Comparison of ENCODE assay signal across 14 mouse cellular contexts in the genomic region with DNA sequence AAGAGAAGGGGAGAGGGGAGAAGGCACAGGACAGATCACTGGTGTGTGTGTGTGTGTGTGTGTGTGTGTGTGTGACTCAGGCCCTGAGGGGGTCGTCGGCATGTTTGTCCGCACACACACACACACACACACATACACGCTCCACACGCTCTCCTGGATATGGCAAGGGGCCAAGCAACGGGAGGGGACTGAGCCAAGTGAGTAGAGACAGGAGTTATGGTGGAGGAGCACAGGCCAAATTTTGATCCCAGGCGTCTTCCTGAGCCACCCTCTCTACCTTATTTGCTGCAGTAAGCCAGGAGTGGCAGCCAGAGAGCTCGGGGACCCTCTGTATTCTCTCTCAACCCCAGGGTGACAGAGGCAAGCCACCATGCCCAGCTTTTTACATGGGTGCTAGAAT. TPM values are rescaled to one million over a fixed set of nuclear protein-coding genes. Genes with fewer than 3 reads are reported as not detected.
A peak's percentile ranks its signal among the peaks of the same experiment; 100 is the strongest.
DNase-seq lines count a peak whose midpoint lies in the region; ATAC-seq and TF ChIP-seq lines count a peak whose summit lies in the region.
"Had no signal": no experiment of that assay in that cellular context is flagged by ENCODE, and none has a peak within 500 bp of the region (broad histone marks: within the 10 kb centered on the region; RNA-seq: fewer than 3 reads in every experiment).

No protein-coding gene starts in this region.

- H3K36me3 ChIP-seq in heart, embryonic 11.5 days (ENCODE audit: control insufficient read depth, insufficient read depth, low read length): no peaks in the 10 kb centered on the region
- H3K36me3 ChIP-seq in midbrain, postnatal 0 days (ENCODE audit: insufficient read depth, low read length): no peaks in the 10 kb centered on the region
- H3K36me3 ChIP-seq in midbrain, embryonic 15.5 days (replicated peaks): no peaks in the 10 kb centered on the region
- H3K36me3 ChIP-seq in stomach, embryonic 16.5 days (ENCODE audit: control insufficient read depth, insufficient read depth, low read length): no peaks in the 10 kb centered on the region
- H3K36me3 ChIP-seq: neural tube, embryonic 13.5 days had no signal

- no peak overlapping the region for H3K9ac ChIP-seq in heart, embryonic 11.5 days (ENCODE audit: low read depth, low read length)
- H3K9ac ChIP-seq in midbrain, postnatal 0 days (replicated peaks; ENCODE audit: low read length, poor library complexity, severe bottlenecking): no peak overlapping the region
- H3K9ac ChIP-seq in midbrain, embryonic 15.5 days: no peak overlapping the region
- no peak overlapping the region for H3K9ac ChIP-seq in stomach, embryonic 16.5 days (ENCODE audit: low read length)
- H3K9ac ChIP-seq: neural tube, embryonic 13.5 days had no signal

- peak; percentile 71 to 72 for DNase-seq in heart, adult 18-20 months
- DNase-seq in midbrain, postnatal 0 days (ENCODE audit: low spot score): peak; percentile 26
- peak; percentile 55 to 60 for DNase-seq in heart, postnatal 36 days
- DNase-seq in spleen, postnatal 4 days (ENCODE audit: low spot score in 2 of 2): no peak
- no peak for DNase-seq in spleen, adult 12 weeks (ENCODE audit: low spot score)
- DNase-seq: layer of hippocampus, adult 9-11 months; right cerebral cortex, postnatal 4 days; thymus, postnatal 25 days had no signal

- H3K27me3 ChIP-seq in heart, embryonic 11.5 days (ENCODE audit: control insufficient read depth, insufficient read depth, low read length): no peaks in the 10 kb centered on the region
- no peaks in the 10 kb centered on the region for H3K27me3 ChIP-seq in midbrain, postnatal 0 days (ENCODE audit: insufficient read depth, low read length)
- H3K27me3 ChIP-seq in midbrain, embryonic 15.5 days (replicated peaks): no peaks in the 10 kb centered on the region
- H3K27me3 ChIP-seq in stomach, embryonic 16.5 days (ENCODE audit: control insufficient read depth, insufficient read depth, low read length): no peaks in the 10 kb centered on the region
- H3K27me3 ChIP-seq: neural tube, embryonic 13.5 days had no signal

- no peaks in the 10 kb centered on the region for H3K9me3 ChIP-seq in heart, embryonic 11.5 days (replicated peaks; ENCODE audit: control insufficient read depth, low read length)
- H3K9me3 ChIP-seq in midbrain, postnatal 0 days (ENCODE audit: low read length): no peaks in the 10 kb centered on the region
- no peaks in the 10 kb centered on the region for H3K9me3 ChIP-seq in midbrain, embryonic 15.5 days
- no peaks in the 10 kb centered on the region for H3K9me3 ChIP-seq in stomach, embryonic 16.5 days (replicated peaks; ENCODE audit: control insufficient read depth, low read length)
- H3K9me3 ChIP-seq: forebrain, embryonic 10.5 days; neural tube, embryonic 13.5 days had no signal

- intact Hi-C loops in heart, postnatal 36 days (cut with DNase I): no loop called here

- no peak overlapping the region for H3K4me3 ChIP-seq in heart, embryonic 11.5 days (ENCODE audit: low read depth, low read length)
- no peak overlapping the region for H3K4me3 ChIP-seq in midbrain, postnatal 0 days (ENCODE audit: low read depth, low read length)
- H3K4me3 ChIP-seq in midbrain, embryonic 15.5 days: no peak overlapping the region
- 0 out of 2 replicates have a peak overlapping the region, but pooled peaks have one; percentile 4 for H3K4me3 ChIP-seq in stomach, embryonic 16.5 days (replicated peaks; ENCODE audit: low read length)
- H3K4me3 ChIP-seq: forebrain, embryonic 10.5 days; neural tube, embryonic 13.5 days had no signal

- no peak overlapping the region for H3K27ac ChIP-seq in heart, embryonic 11.5 days (ENCODE audit: low read depth, low read length)
- H3K27ac ChIP-seq in midbrain, postnatal 0 days (ENCODE audit: low read depth, low read length): no peak overlapping the region
- H3K27ac ChIP-seq in midbrain, embryonic 15.5 days: no peak overlapping the region
- H3K27ac ChIP-seq in stomach, embryonic 16.5 days (ENCODE audit: low read length): no peak overlapping the region
- H3K27ac ChIP-seq: neural tube, embryonic 13.5 days had no signal

- peaks cover 23% of the 10 kb centered on the region for H3K4me1 ChIP-seq in heart, embryonic 11.5 days (ENCODE audit: control insufficient read depth, insufficient read depth, low read length)
- H3K4me1 ChIP-seq in midbrain, postnatal 0 days (ENCODE audit: insufficient read depth, low read length): no peaks in the 10 kb centered on the region
- no peaks in the 10 kb centered on the region for H3K4me1 ChIP-seq in midbrain, embryonic 15.5 days
- peaks cover 20% of the 10 kb centered on the region for H3K4me1 ChIP-seq in stomach, embryonic 16.5 days (ENCODE audit: control insufficient read depth, insufficient read depth, low read length)

- no peak for ATAC-seq in heart, embryonic 11.5 days (replicated peaks; ENCODE audit: insufficient number of reproducible peaks, low FRiP score, low TSS enrichment)
- no peak for ATAC-seq in midbrain, postnatal 0 days (ENCODE audit: low FRiP score)
- no peak for ATAC-seq in midbrain, embryonic 15.5 days (replicated peaks)
- ATAC-seq in stomach, embryonic 16.5 days (ENCODE audit: insufficient read depth, low FRiP score): no peak; the same call in 1 of the 2 replicates

- WGBS in heart, embryonic 11.5 days (ENCODE audit: insufficient replicate concordance): 72% methylated on average over 8 of the region's 8 CpGs
- 70% methylated on average over 8 of the region's 8 CpGs for WGBS in midbrain, postnatal 0 days
- 77% methylated on average over 8 of the region's 8 CpGs for WGBS in midbrain, embryonic 15.5 days
- WGBS in stomach, embryonic 16.5 days: 50% methylated on average over 8 of the region's 8 CpGs

- no peak overlapping the region for H3K4me2 ChIP-seq in heart, embryonic 11.5 days
- H3K4me2 ChIP-seq in midbrain, postnatal 0 days (ENCODE audit: low read depth, low read length, poor library complexity, severe bottlenecking): no peak overlapping the region
- no peak overlapping the region for H3K4me2 ChIP-seq in midbrain, embryonic 15.5 days
- H3K4me2 ChIP-seq in stomach, embryonic 16.5 days (ENCODE audit: low read depth, low read length): no peak overlapping the region
- H3K4me2 ChIP-seq: neural tube, embryonic 13.5 days had no signal

- no peak for TF ChIP-seq CTCF in midbrain, postnatal 0 days (IDR thresholded peaks at IDR 0.05)

RNA-seq across cellular contexts. Expression of gene Tpst2, which starts 12.7 kb away (rescaled TPM):
- 10 to 100 TPM; 47.1 to 50.0 TPM for total RNA-seq in heart, adult 18-20 months (2021)
- polyA plus RNA-seq in heart, embryonic 11.5 days (2014; fragmentation: Nextera tagmentation; extraction: Ambion mirVana): 30.2 and 31.2 TPM in 2 replicates
- 37.3 and 41.1 TPM in 2 replicates for total RNA-seq in midbrain, postnatal 0 days (2014; rRNA removed)
- 37.1 and 37.8 TPM in 2 replicates for polyA plus RNA-seq in midbrain, postnatal 0 days (2015; fragmentation: Nextera tagmentation; extraction: Ambion mirVana)
- 29.4 and 33.7 TPM in 2 replicates for polyA plus RNA-seq in midbrain, embryonic 15.5 days (2015; fragmentation: Nextera tagmentation; extraction: Ambion mirVana)
- 10 to 100 TPM; 39.1 to 42.0 TPM for total RNA-seq in heart, postnatal 36 days (2021)
- polyA plus RNA-seq in stomach, embryonic 16.5 days (2015; fragmentation: Nextera tagmentation; extraction: Ambion mirVana): 40.0 and 43.0 TPM in 2 replicates

RNA-seq across cellular contexts. Expression of gene Crybb1, which starts 33.6 kb away (rescaled TPM):
- total RNA-seq in heart, adult 18-20 months (2021): 1 to 10 TPM; 2.0 to 3.1 TPM
- polyA plus RNA-seq in heart, embryonic 11.5 days (2014; fragmentation: Nextera tagmentation; extraction: Ambion mirVana): not detected in 2 replicates
- 7.2 and 11.5 TPM in 2 replicates for total RNA-seq in midbrain, postnatal 0 days (2014; rRNA removed)
- polyA plus RNA-seq in midbrain, postnatal 0 days (2015; fragmentation: Nextera tagmentation; extraction: Ambion mirVana): 13.1 and 13.2 TPM in 2 replicates
- 4.3 and 4.8 TPM in 2 replicates for polyA plus RNA-seq in midbrain, embryonic 15.5 days (2015; fragmentation: Nextera tagmentation; extraction: Ambion mirVana)
- 1 to 10 TPM in 1 of 2 experiments, under 1 TPM in 1; 0.80 to 3.4 TPM for total RNA-seq in heart, postnatal 36 days (2021)
- 4.0 and 4.1 TPM in 2 replicates for polyA plus RNA-seq in stomach, embryonic 16.5 days (2015; fragmentation: Nextera tagmentation; extraction: Ambion mirVana)
- total RNA-seq: hematopoietic stem cell, adult 5-6 weeks had no signal
- polyA plus RNA-seq: forebrain, embryonic 10.5 days had no signal

RNA-seq across cellular contexts. Expression of gene Cryba4, which starts 36.9 kb away (rescaled TPM):
- 1 to 10 TPM; 5.7 to 6.6 TPM for total RNA-seq in heart, adult 18-20 months (2021)
- polyA plus RNA-seq in heart, embryonic 11.5 days (2014; fragmentation: Nextera tagmentation; extraction: Ambion mirVana): 0.66 TPM in 1 of 2 replicates, not detected in the other
- 1.6 and 2.4 TPM in 2 replicates for total RNA-seq in midbrain, postnatal 0 days (2014; rRNA removed)
- 2.5 and 2.9 TPM in 2 replicates for polyA plus RNA-seq in midbrain, postnatal 0 days (2015; fragmentation: Nextera tagmentation; extraction: Ambion mirVana)
- polyA plus RNA-seq in midbrain, embryonic 15.5 days (2015; fragmentation: Nextera tagmentation; extraction: Ambion mirVana): 0.93 and 1.4 TPM in 2 replicates
- total RNA-seq in heart, postnatal 36 days (2021): 1 to 10 TPM; 6.0 to 9.8 TPM
- 1.6 and 1.9 TPM in 2 replicates for polyA plus RNA-seq in stomach, embryonic 16.5 days (2015; fragmentation: Nextera tagmentation; extraction: Ambion mirVana)
- total RNA-seq: hematopoietic stem cell, adult 5-6 weeks had no signal

RNA-seq across cellular contexts. Expression of gene Tfip11, which starts 36.9 kb away (rescaled TPM):
- 10 to 100 TPM; 20.5 to 20.8 TPM for total RNA-seq in heart, adult 18-20 months (2021)
- 13.7 and 15.9 TPM in 2 replicates for polyA plus RNA-seq in heart, embryonic 11.5 days (2014; fragmentation: Nextera tagmentation; extraction: Ambion mirVana)
- total RNA-seq in midbrain, postnatal 0 days (2014; rRNA removed): 19.8 and 20.8 TPM in 2 replicates
- polyA plus RNA-seq in midbrain, postnatal 0 days (2015; fragmentation: Nextera tagmentation; extraction: Ambion mirVana): 27.4 and 29.0 TPM in 2 replicates
- polyA plus RNA-seq in midbrain, embryonic 15.5 days (2015; fragmentation: Nextera tagmentation; extraction: Ambion mirVana): 35.7 and 38.2 TPM in 2 replicates
- total RNA-seq in heart, postnatal 36 days (2021): 10 to 100 TPM; 17.9 to 21.7 TPM
- polyA plus RNA-seq in stomach, embryonic 16.5 days (2015; fragmentation: Nextera tagmentation; extraction: Ambion mirVana): 27.6 and 28.0 TPM in 2 replicates

RNA-seq across cellular contexts. Expression of gene Srrd, which starts 53.6 kb away (rescaled TPM):
- total RNA-seq in heart, adult 18-20 months (2021): 10 to 100 TPM in 1 of 2 experiments, 1 to 10 TPM in 1; 6.8 to 10.0 TPM
- polyA plus RNA-seq in heart, embryonic 11.5 days (2014; fragmentation: Nextera tagmentation; extraction: Ambion mirVana): 24.5 and 27.3 TPM in 2 replicates
- 60.5 and 69.6 TPM in 2 replicates for total RNA-seq in midbrain, postnatal 0 days (2014; rRNA removed)
- polyA plus RNA-seq in midbrain, postnatal 0 days (2015; fragmentation: Nextera tagmentation; extraction: Ambion mirVana): 49.0 and 59.3 TPM in 2 replicates
- 64.0 and 66.8 TPM in 2 replicates for polyA plus RNA-seq in midbrain, embryonic 15.5 days (2015; fragmentation: Nextera tagmentation; extraction: Ambion mirVana)
- total RNA-seq in heart, postnatal 36 days (2021): 1 to 10 TPM; 6.5 to 7.0 TPM
- polyA plus RNA-seq in stomach, embryonic 16.5 days (2015; fragmentation: Nextera tagmentation; extraction: Ambion mirVana): 30.2 and 30.8 TPM in 2 replicates

Comparison
In these comparisons a context has a peak if more than half of its experiments do, and no peak if none do; other contexts are left out.
1. DNase-seq: peak in heart, adult 18-20 months (2 of 2), midbrain, postnatal 0 days (single experiment) and heart, postnatal 36 days (2 of 2); none in spleen, postnatal 4 days (0 of 2) and spleen, adult 12 weeks (single experiment).